Mouse (Mus musculus): ENCODE measurements around the gene Cpne9.
A peak's percentile ranks its signal among the peaks of the same experiment; 100 is the strongest.
"Not testable (repeated sequence)": the region's sequence is repeated elsewhere in the genome, so short reads cannot be mapped to it uniquely, and the experiment has no call there.

Cpne9 gene

DNA sequence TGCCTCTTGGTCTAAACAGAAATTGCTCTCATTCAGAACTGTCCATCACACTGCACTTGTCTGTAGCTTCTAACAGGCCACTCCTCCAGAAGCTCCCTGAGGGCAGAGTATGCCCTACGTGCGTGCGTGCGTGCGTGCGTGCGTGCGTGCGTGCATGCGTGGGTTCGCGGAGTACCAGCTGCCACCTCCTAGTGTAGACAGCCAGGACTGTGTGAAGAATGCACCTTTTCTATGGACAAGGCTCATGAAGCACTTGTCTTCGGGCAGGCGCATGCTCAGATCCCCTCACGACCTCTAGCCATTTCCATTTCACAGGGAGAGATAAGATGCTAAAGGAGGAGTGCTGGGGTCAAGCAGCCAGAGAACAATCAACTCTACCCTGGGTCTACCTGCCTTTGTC lies 7.2 kb downstream of the Cpne9 start:
- DNase-seq (ENCODE audit: low spot score), result no peak

DNA sequence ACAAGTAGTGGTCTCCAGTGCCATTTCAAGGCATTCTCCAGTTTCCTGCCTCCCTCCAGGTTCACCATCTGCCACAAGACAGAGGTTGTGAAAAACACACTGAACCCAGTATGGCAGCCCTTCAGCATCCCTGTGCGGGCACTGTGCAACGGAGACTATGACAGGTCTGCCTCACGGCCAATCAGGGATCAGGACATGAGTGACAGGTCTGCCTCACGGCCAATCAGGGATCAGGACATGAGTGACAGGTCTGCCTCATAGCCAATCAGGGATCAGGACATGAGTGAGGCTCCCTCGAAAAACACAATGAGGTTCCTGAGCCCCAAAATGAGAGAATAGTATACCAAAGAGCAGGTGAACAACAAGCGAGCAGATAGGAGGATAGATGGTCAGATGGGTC lies 8.2 kb downstream of the Cpne9 start:
- DNase-seq (ENCODE audit: low spot score), result no peak

DNA sequence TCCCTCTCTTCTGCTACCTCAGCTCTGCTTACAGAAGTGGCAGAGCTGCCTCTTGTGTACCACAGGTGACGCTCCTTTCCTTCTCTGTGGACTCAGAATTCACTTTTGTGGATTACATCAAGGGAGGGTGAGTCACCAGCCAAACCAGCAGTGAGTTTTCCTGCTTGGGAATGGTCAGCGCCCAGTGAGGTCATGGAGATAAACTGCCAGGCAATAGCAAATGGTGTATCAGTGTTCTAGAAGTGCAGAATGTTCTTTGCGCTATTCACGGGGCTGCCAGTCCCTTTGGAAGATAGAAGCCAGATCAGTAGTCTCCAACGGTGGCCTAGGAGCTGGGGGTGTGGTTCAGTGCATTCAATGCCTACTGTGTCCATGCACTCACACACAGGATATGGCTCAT lies 10.8 kb downstream of the Cpne9 start:
- DNase-seq (ENCODE audit: low spot score), result no peak

GRCm38 (mm10) chr6:113296046-113296445 lies 13.9 kb downstream of the Cpne9 start:
- DNase-seq (ENCODE audit: low spot score), result no peak

GRCm38 (mm10) chr6:113296639-113297038 lies 14.5 kb downstream of the Cpne9 start:
- DNase-seq (ENCODE audit: low spot score), result no peak

GRCm38 (mm10) chr6:113301350-113301749 lies 19.2 kb downstream of the Cpne9 start:
- DNase-seq (ENCODE audit: low spot score), result no peak

GRCm38 (mm10) chr6:113302258-113302657 lies 20.2 kb downstream of the Cpne9 start:
- no peak for DNase-seq (ENCODE audit: low spot score)

DNA sequence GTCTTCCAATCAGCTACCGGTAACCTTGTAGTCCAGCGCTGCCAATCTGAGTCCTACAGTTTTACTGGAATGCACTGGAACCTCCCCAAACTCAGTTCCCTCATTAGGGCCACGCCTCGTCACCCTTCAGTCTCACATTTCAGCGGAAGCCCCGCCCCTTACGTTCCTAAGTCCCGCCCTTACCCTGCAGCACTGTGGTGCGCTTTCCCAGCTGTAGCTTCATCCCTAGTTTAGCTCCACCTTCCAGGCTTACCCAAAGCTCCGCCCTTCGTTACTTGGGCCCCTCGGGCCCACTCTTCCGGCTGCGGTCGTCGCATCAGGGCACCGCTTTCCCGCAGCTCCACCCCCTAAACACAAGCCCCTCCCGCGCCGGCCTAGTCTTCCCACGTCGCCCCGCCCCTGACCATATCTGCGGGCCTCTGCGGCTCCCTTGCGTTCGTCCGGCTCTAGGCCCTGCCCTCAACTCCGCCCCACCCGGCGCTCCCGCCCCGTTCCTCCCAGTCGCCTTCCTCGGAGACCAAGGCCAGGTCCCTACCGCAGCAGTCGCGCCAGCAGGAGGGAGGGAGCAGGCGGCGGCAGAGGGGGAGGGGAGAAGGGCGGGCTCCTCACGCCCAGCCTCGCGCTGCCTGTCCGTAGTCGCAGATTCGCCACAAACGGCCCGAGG lies 24.3 kb downstream of the Cpne9 start:
- DNase-seq (ENCODE audit: low spot score), result peak; percentile 97

DNA sequence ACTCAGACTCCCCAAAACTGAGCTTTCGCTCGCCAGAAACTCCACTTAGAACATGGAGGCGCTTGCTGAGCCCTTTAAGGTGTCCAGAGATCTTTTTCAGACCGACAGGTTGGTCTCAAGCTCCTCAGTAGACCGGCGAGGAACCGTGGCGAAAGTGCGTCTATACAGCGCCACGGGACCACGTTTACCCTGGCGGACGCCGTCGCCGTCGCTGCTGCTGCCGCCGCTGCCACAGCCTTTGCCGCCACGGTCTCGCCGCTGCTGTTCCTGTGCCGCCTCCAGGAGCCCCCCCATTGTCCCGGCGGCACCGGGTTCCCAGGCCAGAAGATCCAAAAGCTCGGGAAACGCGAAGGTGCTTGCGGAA lies 24.9 kb downstream of the Cpne9 start, which contains the start of gene Brpf1:
Gene Brpf1, plus strand, starts transcription at position 152 of the 364 bp plus-strand sequence.
- DNase-seq (ENCODE audit: low spot score), result no peak

- no peak for DNase-seq (ENCODE audit: low spot score)
These were observed 25.5 kb downstream of the Cpne9 start for GRCm38 (mm10) chr6:113307481-113308121.

GRCm38 (mm10) chr6:113308141-113308540 lies 26.0 kb downstream of the Cpne9 start:
- DNase-seq (ENCODE audit: low spot score), result no peak

- DNase-seq (ENCODE audit: low spot score), result no peak
These were observed 33.9 kb downstream of the Cpne9 start for GRCm38 (mm10) chr6:113315972-113316371.

DNA sequence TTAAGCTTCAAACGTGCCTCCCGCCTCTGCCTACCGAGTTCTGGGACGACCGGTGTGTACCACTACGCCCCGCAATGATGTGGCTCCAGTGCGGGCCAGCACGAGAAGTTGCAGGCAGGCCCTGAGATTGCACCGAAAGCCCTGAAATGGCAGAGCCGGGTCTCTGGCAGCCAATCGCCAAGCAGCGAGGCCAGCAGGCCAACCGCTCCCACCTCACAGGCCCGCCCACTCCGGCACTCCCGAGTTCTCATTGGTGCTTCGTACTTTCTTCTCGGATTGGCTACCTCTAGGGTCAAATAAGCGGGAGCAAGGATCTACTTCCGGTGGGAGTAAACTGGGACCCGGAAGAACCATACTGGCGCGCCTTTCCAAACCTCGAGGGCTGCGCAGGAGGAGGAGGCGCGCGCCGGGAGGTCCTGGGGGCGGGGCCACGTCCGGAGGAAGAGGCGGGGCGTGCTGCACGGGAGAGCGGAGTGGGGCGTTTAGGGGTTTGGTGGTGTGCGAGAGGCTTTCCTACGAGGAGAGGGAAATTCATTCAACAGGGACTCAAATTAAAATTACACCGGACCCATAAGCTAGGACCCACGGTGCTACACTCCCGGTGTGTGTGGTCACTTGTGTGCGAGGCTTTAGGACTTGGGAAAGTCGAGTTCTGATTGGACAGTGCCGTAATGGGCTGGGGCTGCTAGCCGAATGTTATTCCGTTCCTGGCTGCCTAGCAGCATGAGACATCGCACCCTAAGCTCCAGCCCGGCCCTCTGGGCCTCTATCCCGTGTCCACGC lies 44.6 kb downstream of the Cpne9 start, which contains the start of gene Ogg1:
Gene Ogg1, plus strand, starts transcription at position 440 of the 783 bp plus-strand sequence.
- DNase-seq (ENCODE audit: low spot score), result peak; percentile 95

GRCm38 (mm10) chr6:113329396-113329795 lies 47.3 kb downstream of the Cpne9 start:
- no peak for DNase-seq (ENCODE audit: low spot score)

DNA sequence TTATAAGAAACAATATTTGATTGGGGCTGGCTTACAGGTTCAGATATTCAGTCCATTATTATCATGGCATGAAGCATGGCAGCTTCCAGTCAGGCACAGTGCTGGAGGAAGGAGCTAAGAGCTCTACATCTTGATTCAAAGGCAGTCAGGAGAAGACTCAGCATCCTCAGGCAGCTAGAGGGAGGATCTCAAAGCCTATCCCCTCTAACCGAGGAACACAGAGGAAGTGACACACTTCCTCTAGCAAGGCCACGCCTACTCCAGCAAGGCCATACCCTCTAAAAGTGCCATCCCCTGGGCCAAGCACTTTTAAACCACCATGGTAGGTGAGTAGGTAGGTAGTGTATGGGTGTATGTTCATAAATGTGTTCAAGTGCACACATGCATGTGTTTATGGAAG lies 48.4 kb downstream of the Cpne9 start:
- no peak for DNase-seq (ENCODE audit: low spot score)

DNA sequence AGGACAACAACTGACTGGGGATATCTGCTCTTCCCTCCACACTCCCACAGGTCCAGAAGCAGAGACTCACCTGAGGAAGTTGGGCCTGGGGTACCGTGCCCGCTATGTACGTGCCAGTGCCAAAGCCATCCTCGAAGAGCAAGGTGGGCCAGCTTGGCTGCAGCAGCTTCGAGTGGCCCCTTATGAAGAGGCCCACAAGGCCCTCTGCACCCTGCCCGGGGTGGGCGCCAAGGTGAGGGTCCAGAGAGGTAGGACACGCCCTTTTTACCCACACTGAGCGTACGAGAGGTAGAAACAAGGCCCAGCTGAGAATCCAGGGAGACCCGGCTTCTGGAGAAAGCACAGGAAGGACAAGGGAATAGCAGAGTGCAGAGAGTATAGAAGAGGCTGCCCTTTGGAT lies 49.6 kb downstream of the Cpne9 start:
- no peak for DNase-seq (ENCODE audit: low spot score)

DNA sequence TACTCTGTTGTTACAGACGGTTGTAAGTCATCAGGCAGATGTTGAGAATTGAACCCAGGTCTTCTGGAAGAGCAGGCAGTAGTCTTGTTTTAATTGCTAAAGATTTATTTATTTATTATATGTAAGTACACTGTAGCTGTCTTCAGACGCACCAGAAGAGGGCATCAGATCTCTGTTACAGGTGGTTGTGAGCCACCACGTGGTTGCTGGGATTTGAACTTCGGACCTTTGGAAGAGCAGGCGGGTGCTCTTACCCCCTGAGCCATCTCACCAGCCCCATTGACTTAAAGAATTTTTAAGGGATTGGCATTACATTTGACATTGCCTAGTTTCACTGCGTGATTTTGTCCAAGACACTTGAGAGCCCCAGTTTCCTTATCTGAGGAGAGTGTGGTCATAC lies 50.6 kb downstream of the Cpne9 start:
- not testable (repeated sequence) for DNase-seq (ENCODE audit: low spot score)

DNA sequence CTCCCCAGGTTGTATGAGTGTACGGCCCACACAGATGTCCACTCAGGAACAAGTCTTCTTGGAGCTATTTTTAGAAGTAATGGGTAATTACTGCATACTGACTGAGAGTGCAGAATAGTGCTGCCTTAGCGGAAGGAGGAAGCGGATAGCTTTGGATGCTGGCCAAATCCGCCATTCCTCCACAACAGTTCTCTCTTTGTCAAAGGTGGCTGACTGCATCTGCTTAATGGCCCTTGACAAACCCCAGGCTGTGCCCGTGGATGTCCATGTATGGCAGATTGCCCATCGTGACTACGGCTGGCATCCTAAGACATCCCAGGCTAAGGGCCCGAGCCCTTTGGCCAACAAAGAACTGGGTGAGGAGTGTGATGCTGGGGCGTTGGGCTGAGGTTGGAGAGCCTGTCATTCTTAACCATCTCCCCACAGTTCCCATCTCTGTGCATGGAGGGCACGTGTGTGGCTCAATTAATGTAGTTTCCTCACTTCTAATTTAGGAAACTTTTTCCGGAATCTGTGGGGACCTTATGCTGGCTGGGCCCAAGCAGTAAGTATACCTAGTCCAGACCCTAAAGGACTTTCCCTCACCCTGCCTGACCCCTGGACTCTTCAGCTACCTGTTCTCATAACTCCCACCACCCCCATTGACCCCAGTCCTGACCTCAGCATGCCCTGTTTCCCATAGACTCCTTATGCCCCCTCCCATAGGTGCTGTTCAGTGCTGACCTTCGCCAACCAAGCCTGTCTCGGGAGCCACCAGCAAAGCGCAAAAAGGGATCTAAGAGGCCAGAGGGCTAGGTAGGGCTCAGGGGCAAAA lies 51.2 kb downstream of the Cpne9 start:
- DNase-seq (ENCODE audit: low spot score), result peak; percentile 46

DNA sequence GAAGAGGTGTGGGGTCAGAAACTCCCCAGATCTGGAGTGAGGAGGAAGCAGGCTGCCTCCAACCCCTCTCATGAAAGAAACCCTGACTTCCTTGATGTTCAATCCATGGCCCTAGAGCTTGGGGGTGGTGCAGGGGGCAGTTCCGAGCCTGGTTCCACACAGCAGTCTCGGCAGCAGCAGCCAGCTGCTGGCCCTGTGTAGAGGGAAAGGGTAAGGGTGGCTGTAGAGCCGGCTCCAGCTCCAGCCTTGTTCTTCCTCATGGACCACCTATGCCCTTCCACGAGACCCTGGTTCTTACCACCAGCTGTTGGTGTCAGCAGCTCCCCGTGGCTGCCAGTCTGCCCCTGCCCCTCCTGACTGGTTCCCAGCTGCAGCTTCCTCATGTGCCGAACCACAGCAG lies 52.1 kb downstream of the Cpne9 start:
- no peak for DNase-seq (ENCODE audit: low spot score)

DNA sequence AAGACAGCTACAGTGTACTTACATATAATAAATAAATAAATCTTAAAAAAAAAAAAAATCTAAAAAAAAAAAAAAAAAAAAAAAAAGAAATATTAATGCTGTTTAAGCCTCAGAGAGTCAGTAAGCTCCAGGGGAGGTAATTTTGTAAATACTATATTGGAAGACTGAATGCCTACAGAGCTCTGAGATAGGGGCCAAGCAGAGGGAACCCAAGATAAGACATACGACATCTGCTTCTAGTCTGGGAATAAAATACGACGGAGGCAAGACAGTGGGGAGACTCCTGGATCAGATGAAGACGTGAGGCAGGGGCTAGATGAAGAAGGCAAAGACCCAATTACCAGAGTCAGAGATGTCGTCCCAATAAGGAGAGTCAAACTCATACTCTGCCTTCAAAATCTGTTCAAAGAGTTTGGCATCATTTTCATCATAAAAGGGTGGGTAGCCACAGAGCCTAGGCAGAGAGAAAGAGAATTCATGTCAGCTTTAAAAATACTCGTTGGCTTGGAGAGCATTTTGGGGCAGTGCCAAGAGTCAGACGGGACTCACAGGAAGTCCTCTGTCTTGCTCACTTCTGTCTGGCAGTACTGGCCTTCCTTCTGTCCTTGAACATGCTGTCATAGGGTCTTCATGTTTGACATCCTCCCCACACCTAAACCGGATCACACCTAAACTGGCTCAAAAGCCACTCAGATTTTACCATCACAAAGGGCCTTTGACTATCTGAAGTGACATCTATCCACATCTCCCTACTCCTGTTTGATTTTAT lies 54.9 kb downstream of the Cpne9 start:
- no peak for DNase-seq (ENCODE audit: low spot score)

GRCm38 (mm10) chr6:113341574-113341973 lies 59.5 kb downstream of the Cpne9 start:
- no peak for DNase-seq (ENCODE audit: low spot score)
